ENCODE assay signal across 13 mouse cellular contexts in genomic region chr10:115492956-115493777, GRCm38 (mm10).
DNase-seq lines count a peak whose midpoint lies in the region; ATAC-seq and TF ChIP-seq lines count a peak whose summit lies in the region.
"Had no signal": no experiment of that assay in that cellular context is flagged by ENCODE, and none has a peak within 500 bp of the region (broad histone marks: within the 10 kb centered on the region; RNA-seq: fewer than 3 reads in every experiment).

No protein-coding gene starts in this region.

- peak; percentile 9 for DNase-seq in lung, embryonic 14.5 days
- no peak for DNase-seq in lung, adult 18-20 months
- DNase-seq in layer of hippocampus, adult 8-10 months (ENCODE audit: low spot score in 2 of 2), result no peak
- DNase-seq in left cerebral cortex, adult 8-10 months (ENCODE audit: low spot score in 2 of 2), result no peak
- DNase-seq in c-Kit-positive CD71-positive TER-119-positive erythroid progenitor cells, embryonic 14.5 days (ENCODE audit: low spot score), result no peak
- DNase-seq: adrenal gland, postnatal 14 days; cerebellum, postnatal 25 days; gastrocnemius, postnatal 14 days; layer of hippocampus, postnatal 36 days; lung, postnatal 4 days had no signal

- H3K36me3 ChIP-seq in lung, embryonic 14.5 days (ENCODE audit: insufficient read depth), result no peaks in the 10 kb centered on the region
- no peaks in the 10 kb centered on the region for H3K36me3 ChIP-seq in embryonic facial prominence, embryonic 15.5 days
- H3K36me3 ChIP-seq in intestine, embryonic 15.5 days, result no peaks in the 10 kb centered on the region
- no peaks in the 10 kb centered on the region for H3K36me3 ChIP-seq in neural tube, embryonic 13.5 days

- no peaks in the 10 kb centered on the region; the same call in 1 of the 2 replicates for H3K4me1 ChIP-seq in lung, embryonic 14.5 days (ENCODE audit: insufficient read depth)
- peaks cover 10% of the 10 kb centered on the region for H3K4me1 ChIP-seq in embryonic facial prominence, embryonic 15.5 days
- H3K4me1 ChIP-seq in intestine, embryonic 15.5 days (replicated peaks), result peaks cover 7% of the 10 kb centered on the region
- H3K4me1 ChIP-seq in neural tube, embryonic 13.5 days (replicated peaks), result peaks cover 16% of the 10 kb centered on the region

- peak overlapping the region; percentile 23 for H3K4me2 ChIP-seq in lung, embryonic 14.5 days
- 0 out of 2 replicates have a peak overlapping the region, but pooled peaks have one; percentile 21 for H3K4me2 ChIP-seq in embryonic facial prominence, embryonic 15.5 days (replicated peaks)
- peak overlapping the region; percentile 42 for H3K4me2 ChIP-seq in intestine, embryonic 15.5 days (replicated peaks)
- peak overlapping the region; percentile 41 for H3K4me2 ChIP-seq in neural tube, embryonic 13.5 days

- no peaks in the 10 kb centered on the region; the same call in 1 of the 2 replicates for H3K9me3 ChIP-seq in lung, embryonic 14.5 days (ENCODE audit: low read depth, low read length)
- 0 out of 2 replicates have a peak, but pooled peaks cover 5% of the 10 kb centered on the region for H3K9me3 ChIP-seq in embryonic facial prominence, embryonic 15.5 days (replicated peaks)
- H3K9me3 ChIP-seq in intestine, embryonic 15.5 days, result no peaks in the 10 kb centered on the region
- no peaks in the 10 kb centered on the region for H3K9me3 ChIP-seq in neural tube, embryonic 13.5 days

- no peaks in the 10 kb centered on the region for H3K27me3 ChIP-seq in lung, embryonic 14.5 days (ENCODE audit: insufficient read depth, low read length)
- no peaks in the 10 kb centered on the region for H3K27me3 ChIP-seq in embryonic facial prominence, embryonic 15.5 days
- no peaks in the 10 kb centered on the region for H3K27me3 ChIP-seq in intestine, embryonic 15.5 days (replicated peaks)
- no peaks in the 10 kb centered on the region for H3K27me3 ChIP-seq in neural tube, embryonic 13.5 days

- no peak overlapping the region for H3K27ac ChIP-seq in lung, embryonic 14.5 days (ENCODE audit: low read depth)
- H3K27ac ChIP-seq in embryonic facial prominence, embryonic 15.5 days (replicated peaks), result no peak overlapping the region
- no peak overlapping the region for H3K27ac ChIP-seq in intestine, embryonic 15.5 days
- no peak overlapping the region for H3K27ac ChIP-seq in neural tube, embryonic 13.5 days (replicated peaks)

- WGBS in lung, embryonic 14.5 days, result 30% methylated on average over 12 of the region's 12 CpGs
- WGBS in embryonic facial prominence, embryonic 15.5 days, result 38% methylated on average over 12 of the region's 12 CpGs
- 41% methylated on average over 12 of the region's 12 CpGs for WGBS in intestine, embryonic 15.5 days
- 55% methylated on average over 12 of the region's 12 CpGs for WGBS in neural tube, embryonic 13.5 days

- H3K9ac ChIP-seq in lung, embryonic 14.5 days, result no peak overlapping the region
- H3K9ac ChIP-seq in embryonic facial prominence, embryonic 15.5 days, result no peak overlapping the region
- no peak overlapping the region for H3K9ac ChIP-seq in intestine, embryonic 15.5 days
- peak overlapping the region; percentile 50; the same call in 1 of the 2 replicates for H3K9ac ChIP-seq in neural tube, embryonic 13.5 days

- H3K4me3 ChIP-seq in lung, embryonic 14.5 days (ENCODE audit: low read depth, low read length), result no peak overlapping the region
- H3K4me3 ChIP-seq in embryonic facial prominence, embryonic 15.5 days (replicated peaks), result no peak overlapping the region
- H3K4me3 ChIP-seq in intestine, embryonic 15.5 days (replicated peaks), result no peak overlapping the region
- H3K4me3 ChIP-seq in neural tube, embryonic 13.5 days, result peak overlapping the region; percentile 7; the same call in 1 of the 2 replicates

- ATAC-seq in lung, embryonic 14.5 days (ENCODE audit: insufficient read depth), result peak; percentile 58; the same call in 1 of the 2 replicates
- ATAC-seq in embryonic facial prominence, embryonic 15.5 days (ENCODE audit: insufficient number of reproducible peaks, low FRiP score, low TSS enrichment, low read depth), result 0 out of 2 replicates have a peak, but pooled peaks have one; percentile 54
- peak; percentile 71 for ATAC-seq in intestine, embryonic 15.5 days
- no peak for ATAC-seq in neural tube, embryonic 13.5 days (ENCODE audit: low read depth)

- no peak for TF ChIP-seq CTCF in lung, embryonic 14.5 days (IDR thresholded peaks at IDR 0.05; ENCODE audit: low read depth)
